Mouse (Mus musculus) forebrain, embryonic 10.5 days (tissue): Measurements from ENCODE around the gene Zfp738. TPM values are rescaled to one million over a fixed set of nuclear protein-coding genes. Genes with fewer than 3 reads are reported as not detected.
A peak's percentile ranks its signal among the peaks of the same experiment; 100 is the strongest.
"Not testable (repeated sequence)": the region's sequence is repeated elsewhere in the genome, so short reads cannot be mapped to it uniquely, and the experiment has no call there.

Source experiments
- DNase-seq: peaks from one replicate; pipeline ENCODE4 v3.0.0-alpha.2; 2017; ENCODE audit warnings: low spot score; ENCODE audit errors: extremely low spot score
- H3K27ac ChIP-seq: fragments of 300-500 bp; sonication (generic); 2 replicates; pipeline ENCODE4 v1.5.1; 2016; ENCODE audit warnings: mild to moderate bottlenecking
- H3K27me3 ChIP-seq: fragments of 300-500 bp; sonication (generic); 2 replicates; pipeline ENCODE4 v1.6.1; 2016; ENCODE audit warnings: mild to moderate bottlenecking; ENCODE audit not compliant: poor library complexity, severe bottlenecking
- H3K36me3 ChIP-seq: fragments of 300-500 bp; sonication (generic); replicated peaks from 2 replicates; pipeline ENCODE4 v1.6.1; 2016; ENCODE audit warnings: mild to moderate bottlenecking, moderate library complexity
- H3K4me1 ChIP-seq: fragments of 300-500 bp; sonication (generic); 2 replicates; pipeline ENCODE4 v1.6.1; 2016
- H3K4me3 ChIP-seq: fragments of 300-500 bp; sonication (generic); 2 replicates; pipeline ENCODE4 v1.5.1; 2016; ENCODE audit warnings: mild to moderate bottlenecking, moderate library complexity
- H3K9me3 ChIP-seq: fragments of 300-500 bp; sonication (generic); 2 replicates; pipeline ENCODE4 v1.6.1; 2016; ENCODE audit warnings: mild to moderate bottlenecking, moderate library complexity
- WGBS: fragments of 180-500 bp; shearing (Covaris S2); methylation state at CpG from one replicate; pipeline ENCODE4 v1.1.7; 2016; 5-methylcytosine and 5-hydroxymethylcytosine counted together
- polyA plus RNA-seq: library from polyadenylated mRNA; unstranded; fragments of >200 nt; fragmentation: Nextera tagmentation; extraction: Ambion mirVana; gene quantifications from 2 replicates; pipeline ENCODE4 v1.2.1, GENCODE M21; 2016

Zfp738 gene
- 9.5 and 10.1 TPM in 2 replicates for polyA plus RNA-seq

- Histone ChIP-seq H3K4me3 (no peak within 1 kb of the TSS), H3K36me3 (no peaks in the 10 kb centered on the region), H3K4me1 (peaks cover 7% of the 10 kb centered on the region), H3K9me3 (no peaks in the 10 kb centered on the region), H3K27me3 (no peaks in the 10 kb centered on the region), H3K27ac (no peak within 1 kb of the TSS)
- WGBS, result 85% methylated on average over 4 of the region's 4 CpGs
- no peak for DNase-seq
These were observed at the start of gene Zfp738 for GRCm38 (mm10) chr13:67686971-67687370. Gene Zfp738, minus strand, starts transcription at chr13:67687071.

GRCm38 (mm10) chr13:67734391-67734790 is 47.5 kb upstream of the Zfp738 start:
- H3K27me3 ChIP-seq, H3K27ac ChIP-seq, DNase-seq, H3K4me3 ChIP-seq, H3K36me3 ChIP-seq, H3K4me1 ChIP-seq: not testable (repeated sequence)
- WGBS, result 93% methylated on average over 9 of the region's 9 CpGs
- peaks cover 28% of the 10 kb centered on the region for H3K9me3 ChIP-seq

GRCm38 (mm10) chr13:67729441-67729840 is 42.6 kb upstream of the Zfp738 start:
- DNase-seq, result not testable (repeated sequence)

GRCm38 (mm10) chr13:67728641-67729318 is 41.9 kb upstream of the Zfp738 start, which contains the start of gene Zfp65:
Gene Zfp65, minus strand, starts transcription at chr13:67729173.
- Histone ChIP-seq H3K36me3 (no peaks in the 10 kb centered on the region), H3K9me3 (peaks cover 16% of the 10 kb centered on the region), H3K4me3 (peak within 1 kb of the TSS; percentile 63), H3K27ac (peak within 1 kb of the TSS; percentile 87), H3K4me1 (peaks cover 21% of the 10 kb centered on the region), H3K27me3 (no peaks in the 10 kb centered on the region)
- DNase-seq, result peak; percentile 40
- WGBS, result 3% methylated on average over 16 of the region's 21 CpGs

More at GRCm38 (mm10) chr13:67729441-67729840, 42.6 kb upstream of the Zfp738 start:
- Histone ChIP-seq H3K4me1 (peaks cover 19% of the 10 kb centered on the region), H3K27ac (peak overlapping the region; percentile 87), H3K9me3 (peaks cover 23% of the 10 kb centered on the region), H3K4me3 (peak overlapping the region; percentile 63)
- H3K36me3 ChIP-seq, H3K27me3 ChIP-seq: not testable (repeated sequence)
- WGBS, result 53% methylated on average over 4 of the region's 4 CpGs

- no peaks in the 10 kb centered on the region for H3K36me3 ChIP-seq
- WGBS, result 69% methylated on average over 1 of the region's 1 CpGs
- no peaks in the 10 kb centered on the region for H3K27me3 ChIP-seq
- no peak for DNase-seq
- peak overlapping the region; percentile 63 for H3K4me3 ChIP-seq
- H3K4me1 ChIP-seq, result peaks cover 24% of the 10 kb centered on the region
- peaks cover 9% of the 10 kb centered on the region for H3K9me3 ChIP-seq
- H3K27ac ChIP-seq, result peak overlapping the region; percentile 87
These were observed 41.2 kb upstream of the Zfp738 start for GRCm38 (mm10) chr13:67728106-67728505.

- H3K27me3 ChIP-seq, H3K4me3 ChIP-seq, H3K36me3 ChIP-seq, H3K9me3 ChIP-seq, H3K27ac ChIP-seq, DNase-seq: not testable (repeated sequence)
- peaks cover 27% of the 10 kb centered on the region for H3K4me1 ChIP-seq
- 93% methylated on average over 2 of the region's 2 CpGs for WGBS
These were observed 38.5 kb upstream of the Zfp738 start for GRCm38 (mm10) chr13:67725331-67725730.

GRCm38 (mm10) chr13:67723848-67724479 is 37.1 kb upstream of the Zfp738 start:
- peak overlapping the region; percentile 91 for H3K27ac ChIP-seq
- DNase-seq, result peak; percentile 85
- under 1% methylated on average over 17 of the region's 17 CpGs for WGBS
- H3K4me1 ChIP-seq, result peaks cover 19% of the 10 kb centered on the region
- H3K4me3 ChIP-seq, result peak overlapping the region; percentile 83
- no peaks in the 10 kb centered on the region for H3K27me3 ChIP-seq
- no peaks in the 10 kb centered on the region for H3K9me3 ChIP-seq
- peaks cover 4% of the 10 kb centered on the region; the same call in 1 of the 2 replicates for H3K36me3 ChIP-seq

- 75% methylated on average over 2 of the region's 2 CpGs for WGBS
- DNase-seq, H3K4me1 ChIP-seq, H3K36me3 ChIP-seq, H3K9me3 ChIP-seq, H3K27me3 ChIP-seq: not testable (repeated sequence)
- Histone ChIP-seq H3K4me3 (peak overlapping the region; percentile 71), H3K27ac (peak overlapping the region; percentile 83)
These were observed 3.0 kb downstream of the Zfp738 start for GRCm38 (mm10) chr13:67683841-67684240.

- H3K27ac ChIP-seq, result peak overlapping the region; percentile 83
- 15% methylated on average over 16 of the region's 16 CpGs for WGBS
- not testable (repeated sequence) for H3K36me3 ChIP-seq, H3K4me1 ChIP-seq, H3K9me3 ChIP-seq, H3K27me3 ChIP-seq
- H3K4me3 ChIP-seq, result peak overlapping the region; percentile 71
- peak; percentile 75 for DNase-seq
These were observed 3.7 kb downstream of the Zfp738 start for GRCm38 (mm10) chr13:67682959-67683735.

- no peaks in the 10 kb centered on the region for H3K9me3 ChIP-seq
- no peak for DNase-seq
- WGBS, result 97% methylated on average over 2 of the region's 2 CpGs
These were observed 12.0 kb downstream of the Zfp738 start for GRCm38 (mm10) chr13:67674902-67675301.

GRCm38 (mm10) chr13:67652496-67652895 is 34.4 kb downstream of the Zfp738 start:
- Histone ChIP-seq H3K4me3 (no peak overlapping the region), H3K4me1 (no peaks in the 10 kb centered on the region), H3K9me3 (no peaks in the 10 kb centered on the region), H3K27ac (no peak overlapping the region), H3K36me3 (no peaks in the 10 kb centered on the region), H3K27me3 (no peaks in the 10 kb centered on the region)
- no peak for DNase-seq
- WGBS, result 32% methylated on average over 3 of the region's 3 CpGs

More at GRCm38 (mm10) chr13:67674902-67675301, 12.0 kb downstream of the Zfp738 start:
- no peaks in the 10 kb centered on the region for H3K27me3 ChIP-seq
- H3K4me1 ChIP-seq, result no peaks in the 10 kb centered on the region
- peaks cover 12% of the 10 kb centered on the region for H3K36me3 ChIP-seq
- no peak overlapping the region for H3K27ac ChIP-seq
- H3K4me3 ChIP-seq, result no peak overlapping the region

GRCm38 (mm10) chr13:67637294-67638007 is 49.4 kb downstream of the Zfp738 start, which contains the start of the genes Gm49345 and Zfp729a:
Gene Gm49345, minus strand, starts transcription at chr13:67637769.
Gene Zfp729a, minus strand, starts transcription at chr13:67637791.
- no peaks in the 10 kb centered on the region for H3K27me3 ChIP-seq
- whole genome bisulfite sequencing, result under 1% methylated on average over 19 of the region's 19 CpGs
- H3K36me3 ChIP-seq, result no peaks in the 10 kb centered on the region
- H3K4me1 ChIP-seq, result peaks cover 6% of the 10 kb centered on the region; the same call in 1 of the 2 replicates
- peak within 1 kb of the TSS; percentile 80 for H3K4me3 ChIP-seq
- DNase-seq, result peak; percentile 76
- no peaks in the 10 kb centered on the region for H3K9me3 ChIP-seq
- peak within 1 kb of the TSS; percentile 87 for H3K27ac ChIP-seq
